Comparison of ENCODE assay signal across 9 mouse cellular contexts in the genomic region with DNA sequence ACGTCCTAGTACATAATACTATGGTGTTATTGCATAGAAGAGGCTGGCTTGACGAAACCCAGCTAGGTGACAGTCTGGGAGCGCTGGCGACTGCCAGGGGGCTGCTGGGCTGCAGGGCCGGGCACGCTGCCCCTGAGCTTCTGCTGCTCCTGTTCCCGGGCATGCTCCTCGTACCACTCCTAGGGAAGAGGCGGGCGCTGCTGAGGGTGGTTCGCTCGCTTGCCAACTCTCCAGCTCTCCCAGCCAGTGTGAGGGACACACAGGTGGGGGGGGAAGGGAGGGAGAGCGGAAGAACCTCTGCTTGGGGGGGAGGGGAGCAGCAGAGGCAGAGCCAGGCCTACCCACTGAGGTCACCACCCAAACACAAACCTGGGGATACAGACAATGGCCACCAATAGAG. TPM values are rescaled to one million over a fixed set of nuclear protein-coding genes. Genes with fewer than 3 reads are reported as not detected.
DNase-seq lines count a peak whose midpoint lies in the region; ATAC-seq lines count a peak whose summit lies in the region.
"Had no signal": no experiment of that assay in that cellular context is flagged by ENCODE, and none has a peak within 500 bp of the region (broad histone marks: within the 10 kb centered on the region; RNA-seq: fewer than 3 reads in every experiment).

No protein-coding gene starts in this region.

- peak; percentile 41; the same call in 1 of the 2 replicates for ATAC-seq in forebrain, embryonic 15.5 days (replicated peaks)

- peaks cover 11% of the 10 kb centered on the region for H3K36me3 ChIP-seq in forebrain, embryonic 15.5 days

- H3K4me1 ChIP-seq in forebrain, embryonic 15.5 days, result peaks cover 25% of the 10 kb centered on the region

- no peaks in the 10 kb centered on the region for H3K27me3 ChIP-seq in forebrain, embryonic 15.5 days

- DNase-seq in layer of hippocampus, adult 9-11 months, result peak; percentile 45
- no peak for DNase-seq in layer of hippocampus, postnatal 25 days (ENCODE audit: extremely low spot score in 1 of 2, low spot score in 1 of 2)
- peak; percentile 68 for DNase-seq in cerebellum, adult 9-10 months
- peak; percentile 10 for DNase-seq in lung, postnatal 25 days (ENCODE audit: low spot score)
- DNase-seq in gastrocnemius, adult 18-20 months (ENCODE audit: low spot score), result no peak
- no peak for DNase-seq in spleen, postnatal 14 days (ENCODE audit: low spot score in 2 of 2)
- no peak for DNase-seq in adrenal gland, adult 18-20 months (ENCODE audit: low spot score in 2 of 2)

- no peaks in the 10 kb centered on the region for H3K9me3 ChIP-seq in forebrain, embryonic 15.5 days

- 48% methylated on average over 13 of the region's 13 CpGs for WGBS in forebrain, embryonic 15.5 days

- H3K4me2 ChIP-seq in forebrain, embryonic 15.5 days (replicated peaks), result no peak overlapping the region

- H3K4me3 ChIP-seq in forebrain, embryonic 15.5 days, result no peak overlapping the region

- H3K27ac ChIP-seq in forebrain, embryonic 15.5 days (replicated peaks), result peak overlapping the region; percentile 42
- H3K27ac ChIP-seq: liver, embryonic 14.5 days had no signal

- H3K9ac ChIP-seq in forebrain, embryonic 15.5 days (replicated peaks), result no peak overlapping the region
- H3K9ac ChIP-seq: liver, embryonic 14.5 days had no signal

RNA-seq across cellular contexts. Expression of gene Slc8b1, which starts 25.1 kb away (rescaled TPM):
- total RNA-seq in layer of hippocampus, postnatal 25 days (2021), result 10 to 100 TPM in 1 of 2 experiments, 1 to 10 TPM in 1; 6.5 to 14.3 TPM
- 2.2 and 2.4 TPM in 2 replicates for polyA plus RNA-seq in forebrain, embryonic 15.5 days (2015; fragmentation: Nextera tagmentation; extraction: Ambion mirVana)
- total RNA-seq in gastrocnemius, adult 18-20 months (2021), result 1 to 10 TPM; 8.5 to 8.6 TPM
- total RNA-seq in adrenal gland, adult 18-20 months (2021), result 10 to 100 TPM; 26.4 to 31.7 TPM

RNA-seq across cellular contexts. Expression of gene Plbd2, which starts 32.6 kb away (rescaled TPM):
- total RNA-seq in layer of hippocampus, postnatal 25 days (2021), result 10 to 100 TPM; 61.5 to 70.3 TPM
- 24.0 and 25.6 TPM in 2 replicates for polyA plus RNA-seq in forebrain, embryonic 15.5 days (2015; fragmentation: Nextera tagmentation; extraction: Ambion mirVana)
- 10 to 100 TPM; 46.9 to 52.2 TPM for total RNA-seq in gastrocnemius, adult 18-20 months (2021)
- 10 to 100 TPM; 76.9 to 90.1 TPM for total RNA-seq in adrenal gland, adult 18-20 months (2021)

RNA-seq across cellular contexts. Expression of gene Tpcn1, which starts 52.4 kb away (rescaled TPM):
- total RNA-seq in layer of hippocampus, postnatal 25 days (2021), result 10 to 100 TPM; 31.0 to 39.9 TPM
- 17.4 and 19.9 TPM in 2 replicates for polyA plus RNA-seq in forebrain, embryonic 15.5 days (2015; fragmentation: Nextera tagmentation; extraction: Ambion mirVana)
- total RNA-seq in gastrocnemius, adult 18-20 months (2021), result 10 to 100 TPM; 38.9 to 42.9 TPM
- total RNA-seq in adrenal gland, adult 18-20 months (2021), result 10 to 100 TPM; 33.6 to 42.2 TPM

RNA-seq across cellular contexts. Expression of gene Iqcd, which starts 52.8 kb away (rescaled TPM):
- total RNA-seq in layer of hippocampus, postnatal 25 days (2021), result under 1 TPM; 0.79 to 0.80 TPM
- 1.5 and 2.1 TPM in 2 replicates for polyA plus RNA-seq in forebrain, embryonic 15.5 days (2015; fragmentation: Nextera tagmentation; extraction: Ambion mirVana)
- not detected for total RNA-seq in gastrocnemius, adult 18-20 months (2021)
- under 1 TPM; 0.36 to 0.48 TPM for total RNA-seq in adrenal gland, adult 18-20 months (2021)

RNA-seq across cellular contexts. Expression of gene Sds, which starts 59.7 kb away (rescaled TPM):
- under 1 TPM in 1 of 2 experiments, not detected in 1; 0.22 TPM for total RNA-seq in layer of hippocampus, postnatal 25 days (2021)
- not detected in 2 replicates for polyA plus RNA-seq in forebrain, embryonic 15.5 days (2015; fragmentation: Nextera tagmentation; extraction: Ambion mirVana)
- under 1 TPM in 1 of 2 experiments, not detected in 1; 0.69 TPM for total RNA-seq in gastrocnemius, adult 18-20 months (2021)
- total RNA-seq in adrenal gland, adult 18-20 months (2021), result not detected

Comparison
In these comparisons a context has a peak if more than half of its experiments do, and no peak if none do; other contexts are left out.
1. DNase-seq: peak in layer of hippocampus, adult 9-11 months (single experiment), cerebellum, adult 9-10 months (single experiment) and lung, postnatal 25 days (single experiment); none in layer of hippocampus, postnatal 25 days (0 of 2), gastrocnemius, adult 18-20 months (single experiment), spleen, postnatal 14 days (0 of 2) and adrenal gland, adult 18-20 months (0 of 2).